Mouse (Mus musculus) stomach, embryonic 14.5 days (tissue): ENCODE results near the gene Serpina3b. TPM values are rescaled to one million over a fixed set of nuclear protein-coding genes. Genes with fewer than 3 reads are reported as not detected.

Experiments used
- ATAC-seq: fragments of 200-750 bp; cut with Nextera tagmentation; 2 replicates; pipeline ENCODE4 v1.8.0; 2017; ENCODE audit warnings: low read depth, moderate TSS enrichment; ENCODE audit not compliant: insufficient number of reproducible peaks, insufficient read depth, low FRiP score
- H3K27ac ChIP-seq: fragments of 300-500 bp; sonication (generic); 2 replicates; pipeline ENCODE4 v1.5.1; 2014; ENCODE audit warnings: mild to moderate bottlenecking, low read length, moderate library complexity, mixed read lengths
- H3K27me3 ChIP-seq: fragments of 300-500 bp; sonication (generic); 2 replicates; pipeline ENCODE4 v1.6.1; 2014; ENCODE audit warnings: low read length, control low read depth, mixed read lengths; ENCODE audit not compliant: control insufficient read depth, insufficient read depth
- H3K36me3 ChIP-seq: fragments of 300-500 bp; sonication (generic); 2 replicates; pipeline ENCODE4 v1.6.1; 2014; ENCODE audit warnings: mild to moderate bottlenecking, control low read depth, low read length, moderate library complexity, mixed read lengths; ENCODE audit not compliant: control insufficient read depth, insufficient read depth
- H3K4me1 ChIP-seq: fragments of 300-500 bp; sonication (generic); 2 replicates; pipeline ENCODE4 v1.6.1; 2014; ENCODE audit warnings: low read length, control low read depth, mixed read lengths; ENCODE audit not compliant: control insufficient read depth, insufficient read depth
- H3K4me2 ChIP-seq: fragments of 300-500 bp; sonication (generic); replicated peaks from 2 replicates; pipeline ENCODE4 v1.6.1; 2014; ENCODE audit warnings: low read depth, low read length, control low read depth
- H3K4me3 ChIP-seq: fragments of 300-500 bp; sonication (generic); 2 replicates; pipeline ENCODE4 v1.5.1; 2014; ENCODE audit warnings: low read depth, low read length, control low read depth
- H3K9ac ChIP-seq: fragments of 300-500 bp; sonication (generic); replicated peaks from 2 replicates; pipeline ENCODE4 v1.6.1; 2014; ENCODE audit warnings: low read depth, mild to moderate bottlenecking, control low read depth, low read length, moderate library complexity, mixed read lengths
- H3K9me3 ChIP-seq: fragments of 300-500 bp; sonication (generic); 2 replicates; pipeline ENCODE4 v1.6.1; 2016; ENCODE audit warnings: low read depth, low read length, control low read depth; ENCODE audit not compliant: control insufficient read depth
- WGBS: fragments of 180-500 bp; shearing (Covaris S2); extraction: QIAGEN DNeasy Blood & Tissue Kit; methylation state at CpG from one replicate; pipeline ENCODE4 v1.1.7; 2014; 5-methylcytosine and 5-hydroxymethylcytosine counted together
- polyA plus RNA-seq: library from polyadenylated mRNA; unstranded; fragments of >200 nt; fragmentation: Nextera tagmentation; extraction: Ambion mirVana; gene quantifications from 2 replicates; pipeline ENCODE4 v1.2.1, GENCODE M21; 2014

Serpina3b gene
- polyA plus RNA-seq, 1 experiment from 2014 or later = 0.19 TPM

DNA sequence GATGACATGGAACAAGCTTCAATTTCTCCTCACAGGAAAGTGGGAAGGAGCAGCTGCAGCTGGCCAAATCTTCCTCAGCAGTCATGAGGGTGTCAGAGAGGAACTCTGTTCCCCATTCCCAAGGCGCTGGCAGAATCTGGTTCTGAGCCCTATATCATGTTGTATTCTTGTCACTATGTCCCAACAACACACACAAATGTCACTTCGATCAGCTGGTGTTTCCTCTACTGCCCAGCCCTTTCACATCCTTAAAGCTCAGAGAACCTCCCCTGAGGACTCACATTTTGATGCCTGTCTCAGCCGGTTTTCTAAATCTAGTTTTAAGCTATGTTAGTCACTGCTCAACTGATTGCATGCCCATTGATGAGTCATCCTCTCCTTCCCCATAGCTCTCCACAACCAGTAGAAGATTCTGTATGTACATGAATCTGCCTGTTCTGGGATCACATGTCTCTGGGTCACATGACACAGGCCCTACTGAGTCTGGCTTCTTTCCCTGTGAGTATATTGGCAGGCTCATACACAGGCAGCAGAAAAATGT, 58.3 kb downstream of the Serpina3b start:
- ATAC-seq = no peak
- H3K36me3 ChIP-seq = no peaks in the 10 kb centered on the region
- no peaks in the 10 kb centered on the region for H3K27me3 ChIP-seq
- no peak overlapping the region for H3K4me3 ChIP-seq
- no peak overlapping the region for H3K4me2 ChIP-seq
- H3K27ac ChIP-seq = no peak overlapping the region
- 82% methylated on average over 3 of the region's 3 CpGs for WGBS
- no peak overlapping the region for H3K9ac ChIP-seq
- no peaks in the 10 kb centered on the region for H3K9me3 ChIP-seq
- no peaks in the 10 kb centered on the region for H3K4me1 ChIP-seq

Other genes starting within 250 kb of the Serpina3b start
- gene Serpina1c, start 223.1 kb upstream of the Serpina3b start, polyA plus RNA-seq = 1.1 and 6.2 TPM in 2 replicates
- gene Serpina1e, start 169.0 kb upstream of the Serpina3b start, polyA plus RNA-seq = 0.69 and 1.1 TPM in 2 replicates
- gene Serpina11, start 138.0 kb upstream of the Serpina3b start, polyA plus RNA-seq = not detected in 2 replicates
- gene Serpina9, start 114.2 kb upstream of the Serpina3b start, polyA plus RNA-seq = not detected in 2 replicates
- not detected in 2 replicates for gene Serpina12, start 83.6 kb upstream of the Serpina3b start, polyA plus RNA-seq
- not detected in 2 replicates for gene Serpina5, start 26.9 kb upstream of the Serpina3b start, polyA plus RNA-seq
- not detected in 2 replicates for gene Serpina3a, start 15.3 kb upstream of the Serpina3b start, polyA plus RNA-seq
- not detected in 2 replicates for gene Serpina3c, start 25.9 kb downstream of the Serpina3b start, polyA plus RNA-seq
- 0.23 TPM in 1 of 2 replicates, not detected in the other for gene Serpina3f, start 86.5 kb downstream of the Serpina3b start, polyA plus RNA-seq
- 0.97 and 1.3 TPM in 2 replicates for gene Serpina3g, start 108.2 kb downstream of the Serpina3b start, polyA plus RNA-seq
- gene Serpina3i, start 135.1 kb downstream of the Serpina3b start, polyA plus RNA-seq = not detected in 2 replicates
- not detected in 2 replicates for gene Serpina3j, start 186.6 kb downstream of the Serpina3b start, polyA plus RNA-seq
- not detected in 2 replicates for gene Serpina3k, start 210.5 kb downstream of the Serpina3b start, polyA plus RNA-seq
- gene Serpina3m, start 210.5 kb downstream of the Serpina3b start, polyA plus RNA-seq = not detected in 2 replicates